Mouse (Mus musculus): Measurements from ENCODE around the gene Atp6v1f.

- TF ChIP-seq HCFC1 (IDR thresholded peaks at IDR 0.05; ENCODE audit: borderline replicate concordance, insufficient read depth, low read length) (no peak), CHD2 (IDR thresholded peaks at IDR 0.05; ENCODE audit: low read depth, low read length) (no peak), ZC3H11A (IDR thresholded peaks at IDR 0.05; ENCODE audit: borderline replicate concordance, low read depth, low read length) (no peak), MAFK (IDR thresholded peaks at IDR 0.05; ENCODE audit: insufficient read depth, low read depth, low read length) (no peak)
Observed at GRCm38 (mm10) chr6:29431473-29431872, 36.0 kb upstream of the Atp6v1f start.
